Comparison of ENCODE assay signal across 13 mouse cellular contexts in the genomic region with DNA sequence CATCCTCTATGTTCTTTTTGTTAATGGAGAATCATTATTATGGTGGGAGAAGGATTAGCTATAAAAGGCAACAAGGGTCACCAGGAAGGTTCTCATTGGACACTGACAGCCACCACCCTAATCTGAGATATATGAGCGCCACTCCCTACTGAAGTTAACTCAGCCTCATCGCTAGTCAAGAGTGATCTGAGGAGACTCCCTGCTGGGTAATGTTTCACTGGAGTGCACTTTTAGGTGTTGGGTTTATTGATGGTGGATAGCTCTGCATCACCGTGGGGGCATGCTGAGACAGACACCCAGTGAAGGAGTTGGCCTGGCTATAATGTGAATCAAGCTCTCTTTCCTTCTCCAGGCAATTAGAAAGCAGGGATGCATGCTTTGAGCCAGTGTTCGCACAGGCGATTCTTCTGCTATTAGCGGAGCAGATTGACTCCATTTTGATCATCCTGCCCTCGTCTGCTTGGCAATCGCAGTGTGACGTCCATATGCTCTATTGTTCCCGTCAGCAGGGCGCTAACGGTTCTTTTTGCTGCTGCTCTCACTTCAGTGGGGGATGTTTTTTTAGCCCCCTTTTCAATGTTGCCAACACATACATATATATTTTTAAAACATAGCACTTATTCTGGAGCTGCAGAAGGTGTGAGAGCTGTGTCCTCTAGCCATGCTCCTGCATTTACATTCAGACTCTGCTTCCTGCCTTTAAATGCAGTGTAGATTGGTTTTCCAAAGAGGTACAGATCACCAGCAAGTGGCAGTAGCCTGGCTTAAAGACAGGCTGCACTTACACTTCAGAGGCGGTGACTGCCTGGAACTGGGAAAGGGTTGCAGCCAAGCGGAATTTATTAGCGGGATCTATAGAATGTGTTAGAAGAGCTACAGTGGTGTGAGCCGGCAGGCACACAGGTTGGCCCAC.
A peak's percentile ranks its signal among the peaks of the same experiment; 100 is the strongest.
DNase-seq lines count a peak whose midpoint lies in the region; ATAC-seq lines count a peak whose summit lies in the region.
"Had no signal": no experiment of that assay in that cellular context is flagged by ENCODE, and none has a peak within 500 bp of the region (broad histone marks: within the 10 kb centered on the region; RNA-seq: fewer than 3 reads in every experiment).

No protein-coding gene starts in this region.

- no peaks in the 10 kb centered on the region for H3K9me3 ChIP-seq in forebrain, embryonic 14.5 days (replicated peaks; ENCODE audit: control insufficient read depth, low read length)
- H3K9me3 ChIP-seq: heart, embryonic 10.5 days; liver, embryonic 12.5 days had no signal

- no peaks in the 10 kb centered on the region for H3K36me3 ChIP-seq in forebrain, embryonic 14.5 days (ENCODE audit: control insufficient read depth, insufficient read depth, low read length)
- H3K36me3 ChIP-seq: heart, embryonic 10.5 days; liver, embryonic 12.5 days had no signal

- H3K27me3 ChIP-seq in forebrain, embryonic 14.5 days (replicated peaks; ENCODE audit: control insufficient read depth, insufficient read depth, low read length): no peaks in the 10 kb centered on the region
- H3K27me3 ChIP-seq: liver, embryonic 12.5 days had no signal

- peak; percentile 9 for DNase-seq in layer of hippocampus, adult 11-12 months (ENCODE audit: low spot score)
- DNase-seq in layer of hippocampus, adult 9-11 months: no peak
- peak; percentile 31 for DNase-seq in brain, adult 2 months (ENCODE audit: low read depth, low spot score)
- peak; percentile 84 for DNase-seq in forebrain, embryonic 14.5 days (ENCODE audit: low spot score)
- peak; percentile 8 to 10 for DNase-seq in layer of hippocampus, postnatal 25 days (ENCODE audit: extremely low spot score in 1 of 2, low spot score in 1 of 2)
- no peak for DNase-seq in adrenal gland, adult 18-20 months (ENCODE audit: low spot score in 2 of 2)
- DNase-seq: adrenal gland, adult 2 months; cerebellum, adult 8-10 months had no signal

- peak overlapping the region; percentile 16; the same call in 1 of the 2 replicates for H3K4me2 ChIP-seq in forebrain, embryonic 14.5 days (ENCODE audit: low read length)
- H3K4me2 ChIP-seq: liver, embryonic 12.5 days had no signal

- H3K4me1 ChIP-seq in forebrain, embryonic 14.5 days (ENCODE audit: control insufficient read depth, insufficient read depth, low read length): peaks cover 4% of the 10 kb centered on the region; the same call in 1 of the 2 replicates
- H3K4me1 ChIP-seq: heart, embryonic 10.5 days; liver, embryonic 12.5 days had no signal

- no peak overlapping the region for H3K9ac ChIP-seq in forebrain, embryonic 14.5 days (ENCODE audit: low read length)
- H3K9ac ChIP-seq: liver, embryonic 12.5 days had no signal

- peak; percentile 89 for ATAC-seq in forebrain, embryonic 14.5 days
- ATAC-seq in activated CD4-positive, CD25-positive, alpha-beta regulatory T cell, adult 4 months: no peak
- ATAC-seq in erythroblast, adult 5-6 weeks (replicated peaks; ENCODE audit: low FRiP score, poor library complexity, severe bottlenecking): no peak
- ATAC-seq: intestine, postnatal 0 days; liver, embryonic 12.5 days had no signal

- H3K4me3 ChIP-seq in forebrain, embryonic 14.5 days (ENCODE audit: low read depth, low read length): no peak overlapping the region
- H3K4me3 ChIP-seq: heart, embryonic 10.5 days; liver, embryonic 12.5 days had no signal

- WGBS in forebrain, embryonic 14.5 days: 41% methylated on average over 16 of the region's 16 CpGs

- peak overlapping the region; percentile 17; the same call in 1 of the 2 replicates for H3K27ac ChIP-seq in forebrain, embryonic 14.5 days (ENCODE audit: low read depth, low read length)
- H3K27ac ChIP-seq: heart, embryonic 10.5 days; liver, embryonic 12.5 days had no signal

Comparison
In these comparisons a context has a peak if more than half of its experiments do, and no peak if none do; other contexts are left out.
1. DNase-seq: peak in layer of hippocampus, adult 11-12 months (single experiment), brain, adult 2 months (single experiment), forebrain, embryonic 14.5 days (single experiment) and layer of hippocampus, postnatal 25 days (2 of 2); none in layer of hippocampus, adult 9-11 months (single experiment) and adrenal gland, adult 18-20 months (0 of 2).